Mouse (Mus musculus): ENCODE data around the gene Dcpp2. TPM values are rescaled to one million over a fixed set of nuclear protein-coding genes. Genes with fewer than 3 reads are reported as not detected.
"Not testable (repeated sequence)": the region's sequence is repeated elsewhere in the genome, so short reads cannot be mapped to it uniquely, and the experiment has no call there.

Gene Dcpp2
- total and polyA plus RNA-seq, 2 experiments from 2014 or later: not detected

GRCm38 (mm10) chr17:23931157-23931556 is 50.5 kb downstream of the Dcpp2 start:
- no peaks in the 10 kb centered on the region for H3K27me3 ChIP-seq (ENCODE audit: insufficient read depth, low read length)
- no peaks in the 10 kb centered on the region for H3K9me3 ChIP-seq (ENCODE audit: low read length)
- no peak overlapping the region for H3K4me2 ChIP-seq (ENCODE audit: low read depth)
- no peaks in the 10 kb centered on the region for H3K36me3 ChIP-seq (ENCODE audit: insufficient read depth)
- no peak overlapping the region for H3K27ac ChIP-seq (ENCODE audit: low read depth, low read length)
- no peak overlapping the region for H3K4me3 ChIP-seq (ENCODE audit: low read depth, low read length)
- no peaks in the 10 kb centered on the region for H3K4me1 ChIP-seq (ENCODE audit: insufficient read depth)
- TF ChIP-seq CTCF (IDR thresholded peaks at IDR 0.05; ENCODE audit: low read depth): no peak
- no peak overlapping the region for H3K9ac ChIP-seq
- DNase-seq (no peak), ATAC-seq (no peak)
- WGBS: 88% methylated on average over 5 of the region's 5 CpGs

- DNase-seq: no peak
- H3K27me3 ChIP-seq (ENCODE audit: insufficient read depth, low read length): no peaks in the 10 kb centered on the region
- no peak for ATAC-seq
Observed at GRCm38 (mm10) chr17:23941372-23941771, 60.7 kb downstream of the Dcpp2 start, which contains the start of gene Sbp. Sbp (plus strand) TSS chr17:23941672.

GRCm38 (mm10) chr17:23947486-23947885 is 66.8 kb downstream of the Dcpp2 start:
- H3K27ac ChIP-seq (ENCODE audit: low read depth, low read length); ATAC-seq; H3K4me2 ChIP-seq (ENCODE audit: low read depth); H3K27me3 ChIP-seq (ENCODE audit: insufficient read depth, low read length); H3K9me3 ChIP-seq (ENCODE audit: low read length); H3K9ac ChIP-seq; H3K36me3 ChIP-seq (ENCODE audit: insufficient read depth); H3K4me3 ChIP-seq (ENCODE audit: low read depth, low read length); DNase-seq; H3K4me1 ChIP-seq (ENCODE audit: insufficient read depth): not testable (repeated sequence)
- 84% methylated on average over 4 of the region's 4 CpGs for WGBS

More at GRCm38 (mm10) chr17:23941372-23941771, 60.7 kb downstream of the Dcpp2 start, which contains the start of gene Sbp:
- no peak within 1 kb of the TSS for H3K4me2 ChIP-seq (ENCODE audit: low read depth)
- no peaks in the 10 kb centered on the region for H3K36me3 ChIP-seq (ENCODE audit: insufficient read depth)
- no peak for TF ChIP-seq CTCF (IDR thresholded peaks at IDR 0.05; ENCODE audit: low read depth)
- H3K9ac ChIP-seq: no peak within 1 kb of the TSS
- H3K4me1 ChIP-seq (ENCODE audit: insufficient read depth): no peaks in the 10 kb centered on the region
- no peaks in the 10 kb centered on the region for H3K9me3 ChIP-seq (ENCODE audit: low read length)
- H3K27ac ChIP-seq (ENCODE audit: low read depth, low read length): no peak within 1 kb of the TSS
- no peak within 1 kb of the TSS for H3K4me3 ChIP-seq (ENCODE audit: low read depth, low read length)

- WGBS: 93% methylated on average over 2 of the region's 2 CpGs
- no peak overlapping the region for H3K9ac ChIP-seq
- H3K36me3 ChIP-seq (ENCODE audit: insufficient read depth): no peaks in the 10 kb centered on the region
- no peak for TF ChIP-seq CTCF (IDR thresholded peaks at IDR 0.05; ENCODE audit: low read depth)
- no peaks in the 10 kb centered on the region for H3K27me3 ChIP-seq (ENCODE audit: insufficient read depth, low read length)
- H3K4me3 ChIP-seq (ENCODE audit: low read depth, low read length): no peak overlapping the region
- H3K9me3 ChIP-seq (ENCODE audit: low read length): no peaks in the 10 kb centered on the region
- H3K4me2 ChIP-seq (ENCODE audit: low read depth): no peak overlapping the region
- H3K27ac ChIP-seq (ENCODE audit: low read depth, low read length): no peak overlapping the region
- ATAC-seq: no peak
- no peaks in the 10 kb centered on the region for H3K4me1 ChIP-seq (ENCODE audit: insufficient read depth)
- DNase-seq: no peak
Observed at GRCm38 (mm10) chr17:23949068-23949467, 68.4 kb downstream of the Dcpp2 start.

Other genes with a start within 250 kb of the Dcpp2 start
- gene Mmp25, start 235.6 kb upstream of the Dcpp2 start, total RNA-seq (2014; rRNA removed): 0.31 and 0.48 TPM in 2 replicates
- gene Mmp25, start 235.6 kb upstream of the Dcpp2 start, polyA plus RNA-seq (2015; fragmentation: Nextera tagmentation; extraction: Ambion mirVana): 0.91 and 1.1 TPM in 2 replicates
- gene Bicdl2, start 220.4 kb upstream of the Dcpp2 start, total RNA-seq (2014; rRNA removed): 0.14 TPM in 1 of 2 replicates, not detected in the other
- 0.12 TPM in 1 of 2 replicates, not detected in the other for gene Bicdl2, start 220.4 kb upstream of the Dcpp2 start, polyA plus RNA-seq (2015; fragmentation: Nextera tagmentation; extraction: Ambion mirVana)
- 82.3 and 84.6 TPM in 2 replicates for gene Hcfc1r1, start 207.3 kb upstream of the Dcpp2 start, total RNA-seq (2014; rRNA removed)
- gene Hcfc1r1, start 207.3 kb upstream of the Dcpp2 start, polyA plus RNA-seq (2015; fragmentation: Nextera tagmentation; extraction: Ambion mirVana): 198 and 215 TPM in 2 replicates
- gene Thoc6, start 207.0 kb upstream of the Dcpp2 start, total RNA-seq (2014; rRNA removed): 14.7 and 18.2 TPM in 2 replicates
- gene Thoc6, start 207.0 kb upstream of the Dcpp2 start, polyA plus RNA-seq (2015; fragmentation: Nextera tagmentation; extraction: Ambion mirVana): 18.0 and 21.1 TPM in 2 replicates
- 1.4 and 3.9 TPM in 2 replicates for gene Tnfrsf12a, start 203.4 kb upstream of the Dcpp2 start, total RNA-seq (2014; rRNA removed)
- 2.0 and 3.6 TPM in 2 replicates for gene Tnfrsf12a, start 203.4 kb upstream of the Dcpp2 start, polyA plus RNA-seq (2015; fragmentation: Nextera tagmentation; extraction: Ambion mirVana)
- gene Cldn6, start 201.6 kb upstream of the Dcpp2 start, total RNA-seq (2014; rRNA removed): 0.31 and 1.8 TPM in 2 replicates
- 0.39 and 0.76 TPM in 2 replicates for gene Cldn6, start 201.6 kb upstream of the Dcpp2 start, polyA plus RNA-seq (2015; fragmentation: Nextera tagmentation; extraction: Ambion mirVana)
- 0.54 TPM in 1 of 2 replicates, not detected in the other for gene Cldn9, start 196.9 kb upstream of the Dcpp2 start, total RNA-seq (2014; rRNA removed)
- 0.25 and 0.62 TPM in 2 replicates for gene Cldn9, start 196.9 kb upstream of the Dcpp2 start, polyA plus RNA-seq (2015; fragmentation: Nextera tagmentation; extraction: Ambion mirVana)
- not detected in 2 replicates for gene 1520401A03Rik, start 158.1 kb upstream of the Dcpp2 start, total RNA-seq (2014; rRNA removed)
- gene 1520401A03Rik, start 158.1 kb upstream of the Dcpp2 start, polyA plus RNA-seq (2015; fragmentation: Nextera tagmentation; extraction: Ambion mirVana): not detected in 2 replicates
- gene Pkmyt1, start 154.5 kb upstream of the Dcpp2 start, total RNA-seq (2014; rRNA removed): 9.1 and 16.3 TPM in 2 replicates
- 14.1 and 14.5 TPM in 2 replicates for gene Pkmyt1, start 154.5 kb upstream of the Dcpp2 start, polyA plus RNA-seq (2015; fragmentation: Nextera tagmentation; extraction: Ambion mirVana)
- 51.9 and 54.9 TPM in 2 replicates for gene Paqr4, start 140.0 kb upstream of the Dcpp2 start, total RNA-seq (2014; rRNA removed)
- 48.8 and 56.9 TPM in 2 replicates for gene Paqr4, start 140.0 kb upstream of the Dcpp2 start, polyA plus RNA-seq (2015; fragmentation: Nextera tagmentation; extraction: Ambion mirVana)
- 0.38 and 0.90 TPM in 2 replicates for gene Kremen2, start 135.0 kb upstream of the Dcpp2 start, total RNA-seq (2014; rRNA removed)
- gene Kremen2, start 135.0 kb upstream of the Dcpp2 start, polyA plus RNA-seq (2015; fragmentation: Nextera tagmentation; extraction: Ambion mirVana): 0.23 and 0.82 TPM in 2 replicates
- 167 and 189 TPM in 2 replicates for gene Flywch1, start 109.3 kb upstream of the Dcpp2 start, total RNA-seq (2014; rRNA removed)
- 117 and 135 TPM in 2 replicates for gene Flywch1, start 109.3 kb upstream of the Dcpp2 start, polyA plus RNA-seq (2015; fragmentation: Nextera tagmentation; extraction: Ambion mirVana)
- 55.0 and 69.2 TPM in 2 replicates for gene Flywch2, start 94.8 kb upstream of the Dcpp2 start, total RNA-seq (2014; rRNA removed)
- gene Flywch2, start 94.8 kb upstream of the Dcpp2 start, polyA plus RNA-seq (2015; fragmentation: Nextera tagmentation; extraction: Ambion mirVana): 77.4 and 79.2 TPM in 2 replicates
- 106 and 147 TPM in 2 replicates for gene Srrm2, start 90.3 kb upstream of the Dcpp2 start, total RNA-seq (2014; rRNA removed)
- 218 and 384 TPM in 2 replicates for gene Srrm2, start 90.3 kb upstream of the Dcpp2 start, polyA plus RNA-seq (2015; fragmentation: Nextera tagmentation; extraction: Ambion mirVana)
- 1,186 and 1,488 TPM in 2 replicates for gene Elob, start 51.7 kb upstream of the Dcpp2 start, total RNA-seq (2014; rRNA removed)
- 1,394 and 1,814 TPM in 2 replicates for gene Elob, start 51.7 kb upstream of the Dcpp2 start, polyA plus RNA-seq (2015; fragmentation: Nextera tagmentation; extraction: Ambion mirVana)
- not detected in 2 replicates for gene Prss33, start 44.8 kb upstream of the Dcpp2 start, total RNA-seq (2014; rRNA removed)
- not detected in 2 replicates for gene Prss33, start 44.8 kb upstream of the Dcpp2 start, polyA plus RNA-seq (2015; fragmentation: Nextera tagmentation; extraction: Ambion mirVana)
- 0.57 TPM in 1 of 2 replicates, not detected in the other for gene Prss32, start 37.0 kb upstream of the Dcpp2 start, total RNA-seq (2014; rRNA removed)
- gene Prss32, start 37.0 kb upstream of the Dcpp2 start, polyA plus RNA-seq (2015; fragmentation: Nextera tagmentation; extraction: Ambion mirVana): 0.20 and 0.30 TPM in 2 replicates
- 0.31 and 1.0 TPM in 2 replicates for gene Prss41, start 36.7 kb upstream of the Dcpp2 start, total RNA-seq (2014; rRNA removed)
- gene Prss41, start 36.7 kb upstream of the Dcpp2 start, polyA plus RNA-seq (2015; fragmentation: Nextera tagmentation; extraction: Ambion mirVana): 1.0 and 1.3 TPM in 2 replicates
- not detected in 2 replicates for gene Prss21, start 12.8 kb upstream of the Dcpp2 start, total RNA-seq (2014; rRNA removed)
- gene Prss21, start 12.8 kb upstream of the Dcpp2 start, polyA plus RNA-seq (2015; fragmentation: Nextera tagmentation; extraction: Ambion mirVana): not detected in 2 replicates
- not detected in 2 replicates for gene Dcpp1, start within 50 bp of the Dcpp2 start, total RNA-seq (2014; rRNA removed)
- not detected in 2 replicates for gene Dcpp1, start within 50 bp of the Dcpp2 start, polyA plus RNA-seq (2015; fragmentation: Nextera tagmentation; extraction: Ambion mirVana)
- not detected in 2 replicates for gene Dcpp3, start 36.6 kb downstream of the Dcpp2 start, total RNA-seq (2014; rRNA removed)
- not detected in 2 replicates for gene Dcpp3, start 36.6 kb downstream of the Dcpp2 start, polyA plus RNA-seq (2015; fragmentation: Nextera tagmentation; extraction: Ambion mirVana)
- gene Sbp, start 60.8 kb downstream of the Dcpp2 start, total RNA-seq (2014; rRNA removed): not detected in 2 replicates
- not detected in 2 replicates for gene Sbp, start 60.8 kb downstream of the Dcpp2 start, polyA plus RNA-seq (2015; fragmentation: Nextera tagmentation; extraction: Ambion mirVana)
- not detected in 2 replicates for gene Sbpl, start 74.4 kb downstream of the Dcpp2 start, total RNA-seq (2014; rRNA removed)
- not detected in 2 replicates for gene Sbpl, start 74.4 kb downstream of the Dcpp2 start, polyA plus RNA-seq (2015; fragmentation: Nextera tagmentation; extraction: Ambion mirVana)
- gene Prss30, start 99.7 kb downstream of the Dcpp2 start, total RNA-seq (2014; rRNA removed): 0.19 TPM in 1 of 2 replicates, not detected in the other
- gene Prss30, start 99.7 kb downstream of the Dcpp2 start, polyA plus RNA-seq (2015; fragmentation: Nextera tagmentation; extraction: Ambion mirVana): 0.13 and 0.53 TPM in 2 replicates
- not detected in 2 replicates for gene Prss22, start 117.2 kb downstream of the Dcpp2 start, total RNA-seq (2014; rRNA removed)
- gene Prss22, start 117.2 kb downstream of the Dcpp2 start, polyA plus RNA-seq (2015; fragmentation: Nextera tagmentation; extraction: Ambion mirVana): 0.10 TPM in 1 of 2 replicates, not detected in the other
- gene Prss27, start 157.3 kb downstream of the Dcpp2 start, total RNA-seq (2014; rRNA removed): not detected in 2 replicates
- not detected in 2 replicates for gene Prss27, start 157.3 kb downstream of the Dcpp2 start, polyA plus RNA-seq (2015; fragmentation: Nextera tagmentation; extraction: Ambion mirVana)
- gene Kctd5, start 192.6 kb downstream of the Dcpp2 start, total RNA-seq (2014; rRNA removed): 83.4 and 97.6 TPM in 2 replicates
- gene Kctd5, start 192.6 kb downstream of the Dcpp2 start, polyA plus RNA-seq (2015; fragmentation: Nextera tagmentation; extraction: Ambion mirVana): 82.2 and 87.2 TPM in 2 replicates